Mouse (Mus musculus) kidney, embryonic 14.5 days (tissue): ENCODE data around the gene Sec14l5. TPM values are rescaled to one million over a fixed set of nuclear protein-coding genes. Genes with fewer than 3 reads are reported as not detected.

ENCODE experiments used
- ATAC-seq: fragments of 200-750 bp; cut with Nextera tagmentation; 2 replicates; pipeline ENCODE4 v1.8.0; 2017; ENCODE audit warnings: moderate number of reproducible peaks, mild to moderate bottlenecking, moderate TSS enrichment, moderate library complexity; ENCODE audit not compliant: low FRiP score, low TSS enrichment
- H3K27ac ChIP-seq: fragments of 300-500 bp; sonication (generic); 2 replicates; pipeline ENCODE4 v1.5.1; 2014; ENCODE audit warnings: low read depth, mild to moderate bottlenecking, low read length, moderate library complexity, mixed read lengths
- H3K27me3 ChIP-seq: fragments of 300-500 bp; sonication (generic); 2 replicates; pipeline ENCODE4 v1.6.1; 2014; ENCODE audit warnings: mild to moderate bottlenecking, low read length; ENCODE audit not compliant: control insufficient read depth, insufficient read depth
- H3K36me3 ChIP-seq: fragments of 300-500 bp; sonication (generic); 2 replicates; pipeline ENCODE4 v1.6.1; 2014; ENCODE audit warnings: low read length, mixed read lengths; ENCODE audit not compliant: control insufficient read depth, insufficient read depth
- H3K4me1 ChIP-seq: fragments of 300-500 bp; sonication (generic); 2 replicates; pipeline ENCODE4 v1.6.1; 2014; ENCODE audit warnings: low read length, mixed read lengths; ENCODE audit not compliant: control insufficient read depth, insufficient read depth
- H3K4me2 ChIP-seq: fragments of 300-500 bp; sonication (generic); replicated peaks from 2 replicates; pipeline ENCODE4 v1.6.1; 2014; ENCODE audit warnings: low read depth, mild to moderate bottlenecking, low read length
- H3K4me3 ChIP-seq: fragments of 300-500 bp; sonication (generic); 2 replicates; pipeline ENCODE4 v1.5.1; 2014; ENCODE audit warnings: mild to moderate bottlenecking, low read length
- H3K9ac ChIP-seq: fragments of 300-500 bp; sonication (generic); 2 replicates; pipeline ENCODE4 v1.6.1; 2014; ENCODE audit warnings: low read depth, mild to moderate bottlenecking, low read length, moderate library complexity
- H3K9me3 ChIP-seq: fragments of 300-500 bp; sonication (generic); 2 replicates; pipeline ENCODE4 v1.6.1; 2016; ENCODE audit warnings: low read length; ENCODE audit not compliant: control insufficient read depth
- WGBS: fragments of 180-500 bp; shearing (Covaris S2); extraction: QIAGEN DNeasy Blood & Tissue Kit; methylation state at CpG from one replicate; pipeline ENCODE4 v1.1.7; 2014; 5-methylcytosine and 5-hydroxymethylcytosine counted together
- polyA plus RNA-seq: library from polyadenylated mRNA; unstranded; fragments of >200 nt; fragmentation: Nextera tagmentation; extraction: Ambion mirVana; gene quantifications from 2 replicates; pipeline ENCODE4 v1.2.1, GENCODE M21; 2014

Gene Sec14l5
- polyA plus RNA-seq, 1 experiment from 2014 or later = not detected

DNA sequence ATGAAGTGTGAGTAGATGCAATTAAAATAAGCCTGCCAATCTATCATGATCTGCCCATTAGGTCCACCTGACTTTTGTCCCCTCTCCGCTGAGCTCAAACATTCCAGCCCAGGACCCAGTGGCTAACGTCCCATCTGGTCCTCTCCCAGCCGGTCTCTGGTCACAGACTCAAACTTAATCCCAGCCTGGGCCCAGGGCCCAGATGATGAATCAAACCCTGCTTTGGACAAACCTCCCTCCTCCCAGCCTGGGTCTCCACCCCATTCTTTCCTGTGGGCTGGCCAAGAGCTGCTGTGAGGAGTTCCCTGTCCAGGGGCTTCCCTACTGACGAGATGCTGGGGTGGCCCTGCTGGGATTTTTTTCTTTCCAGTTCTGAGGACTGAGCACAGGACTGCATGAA is 7.2 kb upstream of the Sec14l5 start:
- Histone ChIP-seq H3K9ac (no peak overlapping the region), H3K4me3 (no peak overlapping the region), H3K4me1 (no peaks in the 10 kb centered on the region), H3K9me3 (no peaks in the 10 kb centered on the region), H3K27ac (no peak overlapping the region), H3K4me2 (no peak overlapping the region), H3K36me3 (no peaks in the 10 kb centered on the region), H3K27me3 (no peaks in the 10 kb centered on the region)
- no peak; the same call in 1 of the 2 replicates for ATAC-seq
- WGBS = 42% methylated on average over 4 of the region's 4 CpGs

GRCm38 (mm10) chr16:5145570-5145969 is 1.3 kb upstream of the Sec14l5 start:
- H3K9ac ChIP-seq = peak overlapping the region; percentile 12; the same call in 1 of the 2 replicates
- no peak overlapping the region for H3K4me3 ChIP-seq
- H3K4me2 ChIP-seq = no peak overlapping the region
- WGBS = under 1% methylated on average over 7 of the region's 7 CpGs
- H3K27ac ChIP-seq = no peak overlapping the region
- H3K27me3 ChIP-seq = peaks cover 3% of the 10 kb centered on the region; the same call in 1 of the 2 replicates
- ATAC-seq = peak; percentile 51
- H3K36me3 ChIP-seq = no peaks in the 10 kb centered on the region
- no peaks in the 10 kb centered on the region for H3K9me3 ChIP-seq
- H3K4me1 ChIP-seq = peaks cover 10% of the 10 kb centered on the region; the same call in 1 of the 2 replicates

GRCm38 (mm10) chr16:5146367-5147036 is 407 bp upstream of the Sec14l5 start:
- H3K4me1 ChIP-seq = peaks cover 10% of the 10 kb centered on the region; the same call in 1 of the 2 replicates
- H3K4me3 ChIP-seq = peak overlapping the region; percentile 30
- no peaks in the 10 kb centered on the region for H3K9me3 ChIP-seq
- peak; percentile 96 for ATAC-seq
- H3K4me2 ChIP-seq = peak overlapping the region; percentile 60
- no peak overlapping the region for H3K27ac ChIP-seq
- no peak overlapping the region for H3K9ac ChIP-seq
- peaks cover 3% of the 10 kb centered on the region; the same call in 1 of the 2 replicates for H3K27me3 ChIP-seq
- no peaks in the 10 kb centered on the region for H3K36me3 ChIP-seq
- under 1% methylated on average over 26 of the region's 26 CpGs for WGBS

- H3K4me2 ChIP-seq = no peak overlapping the region
- peaks cover 10% of the 10 kb centered on the region; the same call in 1 of the 2 replicates for H3K4me1 ChIP-seq
- H3K36me3 ChIP-seq = no peaks in the 10 kb centered on the region
- H3K27ac ChIP-seq = no peak overlapping the region
- H3K27me3 ChIP-seq = peaks cover 3% of the 10 kb centered on the region; the same call in 1 of the 2 replicates
- H3K9ac ChIP-seq = no peak overlapping the region
- no peak for ATAC-seq
- no peaks in the 10 kb centered on the region for H3K9me3 ChIP-seq
- 81% methylated on average over 10 of the region's 10 CpGs for WGBS
- no peak overlapping the region for H3K4me3 ChIP-seq
These were observed 3.6 kb downstream of the Sec14l5 start for GRCm38 (mm10) chr16:5150544-5150943.

DNA sequence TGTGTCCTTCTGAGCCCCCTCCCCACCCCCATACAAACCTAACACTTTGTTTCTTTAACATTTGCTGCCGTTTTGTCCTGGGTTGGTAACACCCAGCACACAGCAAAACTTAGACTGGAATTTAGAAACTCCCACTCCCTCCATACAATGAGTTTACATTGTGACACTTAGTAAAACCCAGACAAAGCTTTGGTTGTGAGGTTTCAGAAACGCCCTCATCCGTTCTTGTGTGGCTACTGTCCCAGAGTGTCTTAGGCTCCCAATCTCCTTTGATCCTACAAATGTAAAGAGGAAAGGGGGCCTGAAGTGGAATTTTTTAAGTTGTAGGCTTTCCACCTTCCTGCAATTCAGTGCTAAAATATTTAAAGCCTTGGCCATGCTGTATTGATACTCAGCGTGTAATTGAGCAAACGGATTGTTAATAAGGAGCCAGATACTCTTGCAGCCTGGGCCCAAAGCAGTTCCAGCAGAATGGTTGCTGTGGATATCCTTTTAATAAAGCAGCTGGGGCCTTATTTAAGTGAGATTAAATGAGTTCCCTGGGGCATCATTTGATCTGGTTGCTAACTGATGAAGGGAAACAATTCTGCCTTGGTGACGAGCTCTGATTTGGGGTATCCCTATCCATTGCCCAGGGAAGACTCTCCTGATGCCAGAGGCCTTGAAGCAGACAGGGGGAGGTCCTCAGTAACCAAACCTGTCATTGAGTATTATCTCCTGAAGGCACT is 6.6 kb downstream of the Sec14l5 start:
- Histone ChIP-seq H3K4me3 (no peak overlapping the region), H3K9ac (no peak overlapping the region), H3K27ac (no peak overlapping the region), H3K27me3 (no peaks in the 10 kb centered on the region; the same call in 1 of the 2 replicates), H3K9me3 (no peaks in the 10 kb centered on the region), H3K4me1 (no peaks in the 10 kb centered on the region), H3K36me3 (no peaks in the 10 kb centered on the region), H3K4me2 (no peak overlapping the region)
- 61% methylated on average over 6 of the region's 6 CpGs for whole genome bisulfite sequencing
- no peak for ATAC-seq

- H3K4me3 ChIP-seq = no peak overlapping the region
- H3K4me2 ChIP-seq = no peak overlapping the region
- WGBS = 73% methylated on average over 3 of the region's 3 CpGs
- H3K9ac ChIP-seq = no peak overlapping the region
- no peaks in the 10 kb centered on the region for H3K36me3 ChIP-seq
- no peak overlapping the region for H3K27ac ChIP-seq
- no peaks in the 10 kb centered on the region for H3K27me3 ChIP-seq
- no peaks in the 10 kb centered on the region for H3K4me1 ChIP-seq
- ATAC-seq = no peak
- no peaks in the 10 kb centered on the region for H3K9me3 ChIP-seq
These were observed 8.1 kb downstream of the Sec14l5 start for GRCm38 (mm10) chr16:5155014-5155413.

DNA sequence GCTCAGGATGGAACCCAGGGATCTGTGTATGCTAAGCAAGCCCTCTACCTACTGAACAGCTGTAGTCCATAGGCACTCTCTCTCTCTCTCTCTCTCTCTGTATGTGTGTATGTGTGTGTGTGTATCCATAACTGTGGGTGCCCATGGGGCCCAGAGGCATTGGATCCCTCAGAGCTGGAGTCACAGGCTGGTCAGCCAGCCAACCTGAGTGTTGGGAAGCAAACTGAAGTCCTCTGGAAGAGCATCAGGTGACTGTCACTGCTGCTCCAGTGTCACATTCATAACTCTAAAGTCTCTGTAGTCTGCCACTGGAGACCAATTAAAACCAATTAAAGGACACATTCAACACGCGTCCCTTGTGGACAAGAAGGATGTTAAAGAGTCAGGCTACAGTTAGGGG is 9.6 kb downstream of the Sec14l5 start:
- Histone ChIP-seq H3K36me3 (no peaks in the 10 kb centered on the region), H3K4me1 (no peaks in the 10 kb centered on the region)
- whole genome bisulfite sequencing = 54% methylated on average over 2 of the region's 2 CpGs

DNA sequence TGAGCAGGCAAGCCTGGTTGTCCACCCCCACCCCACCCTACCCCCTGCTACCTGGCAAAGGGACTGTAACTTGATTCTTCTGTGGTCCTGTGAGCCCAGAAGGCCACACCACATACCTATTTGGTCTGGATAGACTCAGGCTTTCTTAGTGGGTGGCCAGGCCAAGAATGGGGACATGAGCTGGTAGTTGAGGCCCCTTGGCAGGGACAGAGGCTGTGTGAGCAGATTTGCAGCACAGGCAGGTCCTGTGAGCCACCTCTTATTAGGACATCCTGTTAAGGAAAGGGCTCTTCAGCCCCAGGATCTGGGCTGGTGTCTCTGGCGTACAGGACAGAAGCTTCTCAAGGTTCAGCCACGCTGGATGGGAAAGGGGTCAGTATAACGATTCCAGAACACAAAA is 10.2 kb downstream of the Sec14l5 start:
- no peak overlapping the region for H3K4me2 ChIP-seq
- no peak overlapping the region for H3K9ac ChIP-seq
- 82% methylated on average over 3 of the region's 3 CpGs for whole genome bisulfite sequencing
- H3K27me3 ChIP-seq = no peaks in the 10 kb centered on the region
- no peaks in the 10 kb centered on the region for H3K4me1 ChIP-seq
- H3K27ac ChIP-seq = no peak overlapping the region
- no peaks in the 10 kb centered on the region for H3K36me3 ChIP-seq
- H3K4me3 ChIP-seq = no peak overlapping the region
- H3K9me3 ChIP-seq = no peaks in the 10 kb centered on the region
- ATAC-seq = no peak

More for the DNA sequence above, 9.6 kb downstream of the Sec14l5 start:
- Histone ChIP-seq H3K9ac (no peak overlapping the region), H3K4me2 (no peak overlapping the region), H3K27ac (no peak overlapping the region), H3K27me3 (no peaks in the 10 kb centered on the region), H3K9me3 (no peaks in the 10 kb centered on the region), H3K4me3 (no peak overlapping the region)
- ATAC-seq = no peak

DNA sequence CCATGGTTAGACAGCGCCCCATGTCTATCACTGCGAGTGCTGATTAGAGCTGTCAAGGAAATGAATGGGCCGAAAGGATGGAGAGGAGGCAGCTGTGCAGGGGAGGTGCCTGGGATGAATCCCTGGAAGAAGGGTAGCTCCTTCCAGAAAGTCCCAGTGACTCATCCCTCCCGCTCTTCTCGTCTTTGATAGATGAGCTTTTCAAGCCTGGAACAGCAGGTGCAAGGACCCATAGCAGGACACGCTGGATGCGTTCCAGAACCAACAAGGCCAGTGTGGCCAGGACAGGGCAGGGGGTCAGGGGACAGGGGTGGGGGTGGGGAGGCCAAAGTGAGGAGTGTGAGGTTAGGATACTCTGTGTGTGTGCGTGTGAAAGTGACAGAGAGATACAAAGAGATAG is 12.3 kb downstream of the Sec14l5 start:
- WGBS = 67% methylated on average over 8 of the region's 8 CpGs

More for the DNA sequence above, 12.3 kb downstream of the Sec14l5 start:
- no peak overlapping the region for H3K4me2 ChIP-seq
- no peaks in the 10 kb centered on the region for H3K27me3 ChIP-seq
- no peak for ATAC-seq
- H3K9me3 ChIP-seq = no peaks in the 10 kb centered on the region
- H3K4me1 ChIP-seq = no peaks in the 10 kb centered on the region
- H3K36me3 ChIP-seq = no peaks in the 10 kb centered on the region
- no peak overlapping the region for H3K27ac ChIP-seq
- no peak overlapping the region for H3K4me3 ChIP-seq
- H3K9ac ChIP-seq = no peak overlapping the region
